Mouse (Mus musculus) cerebellum, adult 2 months (tissue): ENCODE measurements around the gene Klhl42.

Source experiments
- CTCF ChIP-seq: fragments of 200-500 bp; IDR thresholded peaks from 2 replicates; pipeline ENCODE4 v1.5.1; 2011; ENCODE audit warnings: low read depth, mild to moderate bottlenecking, control low read depth, low read length, moderate library complexity, borderline replicate concordance; ENCODE audit not compliant: insufficient read depth
- POLR2A ChIP-seq: fragments of 200-500 bp; IDR thresholded peaks from 2 replicates; pipeline ENCODE4 v1.6.1; 2011; ENCODE audit warnings: low read length, control low read depth, borderline replicate concordance; ENCODE audit not compliant: insufficient read depth

DNA sequence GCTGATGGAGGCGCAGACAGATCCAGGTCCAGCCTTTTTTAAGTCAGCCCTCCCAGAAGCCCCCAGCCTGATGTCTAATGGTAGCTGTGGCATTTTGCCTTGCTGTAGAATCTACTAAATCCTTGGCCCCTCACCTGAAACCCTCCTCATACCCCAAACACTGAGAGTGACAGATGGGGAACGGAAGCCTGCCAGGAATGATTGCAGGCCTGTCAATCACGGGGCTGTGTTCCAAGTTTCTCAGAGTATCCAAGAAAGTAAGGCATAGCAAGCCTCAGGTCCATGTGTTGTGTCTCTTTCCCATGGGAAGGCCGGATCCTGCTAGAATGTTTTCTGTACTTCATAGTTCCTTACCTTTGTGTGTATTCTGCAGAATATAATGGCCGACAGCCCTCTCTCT, 988 bp upstream of the Klhl42 start:
- TF ChIP-seq POLR2A (no peak), CTCF (no peak)
